Mouse (Mus musculus) heart, adult 10 weeks (tissue): Measurements from ENCODE around the gene Rhcg. TPM values are rescaled to one million over a fixed set of nuclear protein-coding genes. Genes with fewer than 3 reads are reported as not detected.

Experiments used
- polyA plus RNA-seq: library from polyadenylated mRNA; stranded (reverse); fragments of 350-450 nt; fragmentation: Illumina TruSeq; extraction: RNeasy Lipid Tissue Mini Kit (QIAGEN cat#74804); gene quantifications from one replicate; pipeline ENCODE4 v1.2.3, GENCODE M21; 2014; ENCODE audit warnings: low read depth, low replicate concordance

Rhcg gene
- not detected for polyA plus RNA-seq

DNA sequence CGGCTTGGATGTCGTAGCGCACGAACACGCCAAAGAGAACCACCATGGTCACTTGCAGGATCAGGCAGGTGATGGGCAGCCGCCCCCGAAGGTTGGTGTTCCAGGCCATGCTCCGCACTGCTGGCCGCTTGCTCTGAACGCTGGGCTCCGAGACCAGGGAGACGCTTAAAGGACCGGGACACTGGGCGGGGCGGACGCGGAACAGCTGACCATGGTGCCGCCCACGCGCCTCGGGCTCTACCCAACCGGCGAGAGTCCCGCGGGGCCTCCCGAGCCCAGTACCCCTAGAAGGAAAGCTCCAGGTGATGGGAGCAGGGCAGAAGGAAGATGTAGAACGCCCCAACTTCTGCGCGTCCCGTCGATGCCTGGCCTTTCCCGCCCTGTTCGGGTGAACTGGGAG, at the start of gene Rhcg:
Gene Rhcg (minus strand): TSS at position 240 of the 400 bp plus-strand sequence.

DNA sequence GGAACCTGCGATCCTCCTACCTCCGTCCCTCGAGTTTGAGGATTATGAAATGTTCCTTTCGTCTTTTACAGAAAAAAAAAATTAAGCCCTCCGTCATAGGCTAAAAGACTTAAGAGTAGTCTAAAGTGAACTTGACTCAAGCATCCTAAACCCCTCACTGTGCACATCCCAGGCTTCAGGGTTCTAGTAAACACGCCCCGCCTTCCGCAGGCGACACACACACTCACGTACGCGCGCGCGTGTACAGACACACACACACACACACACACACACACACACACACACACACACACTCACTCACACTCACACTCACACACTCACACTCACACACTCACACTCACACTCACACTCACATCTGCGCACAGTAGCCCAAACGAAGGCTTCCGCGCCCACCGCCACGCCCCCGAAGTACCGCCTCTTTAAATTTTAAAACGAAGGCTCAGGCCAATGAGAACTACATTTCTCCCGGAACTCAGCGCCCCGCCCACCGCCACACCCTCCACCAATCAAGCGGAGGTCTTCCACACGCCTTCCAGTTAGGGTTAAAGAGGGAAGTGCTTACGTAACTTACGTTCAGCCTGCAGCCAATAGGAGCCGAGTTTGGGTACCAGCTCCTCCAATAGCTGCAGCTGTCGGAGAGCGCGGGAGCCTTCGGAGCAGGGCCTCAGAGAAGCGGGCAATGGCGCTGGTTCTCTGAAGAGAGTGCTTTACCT, 42.3 kb upstream of the Rhcg start, which contains the start of gene Ticrr:
Gene Ticrr (plus strand): TSS at position 619 of the 713 bp plus-strand sequence.

Other genes with a start within 250 kb of the Rhcg start
- not detected for gene Rlbp1, start 230.6 kb downstream of the Rhcg start, polyA plus RNA-seq
- 0.63 TPM for gene Fanci, start 225.7 kb downstream of the Rhcg start, polyA plus RNA-seq
- 63.8 TPM for gene Polg, start 151.3 kb downstream of the Rhcg start, polyA plus RNA-seq
- not detected for gene Ticrr, start 42.5 kb upstream of the Rhcg start, polyA plus RNA-seq
- 1.3 TPM for gene Kif7, start 98.1 kb upstream of the Rhcg start, polyA plus RNA-seq
- gene Plin1, start 115.2 kb upstream of the Rhcg start, polyA plus RNA-seq: 9.8 TPM
- 26.0 TPM for gene Pex11a, start 125.5 kb upstream of the Rhcg start, polyA plus RNA-seq
- gene Wdr93, start 125.5 kb upstream of the Rhcg start, polyA plus RNA-seq: 0.31 TPM
- not detected for gene Mesp1, start 176.1 kb upstream of the Rhcg start, polyA plus RNA-seq
- gene Mesp2, start 193.1 kb upstream of the Rhcg start, polyA plus RNA-seq: not detected
- gene Anpep, start 243.4 kb upstream of the Rhcg start, polyA plus RNA-seq: 17.2 TPM